Mouse (Mus musculus): ENCODE data around the gene Cbx8. TPM values are rescaled to one million over a fixed set of nuclear protein-coding genes. Genes with fewer than 3 reads are reported as not detected.

Cbx8 gene
- polyA plus RNA-seq, 1 experiment from 2014 or later = 3.3 TPM

DNA sequence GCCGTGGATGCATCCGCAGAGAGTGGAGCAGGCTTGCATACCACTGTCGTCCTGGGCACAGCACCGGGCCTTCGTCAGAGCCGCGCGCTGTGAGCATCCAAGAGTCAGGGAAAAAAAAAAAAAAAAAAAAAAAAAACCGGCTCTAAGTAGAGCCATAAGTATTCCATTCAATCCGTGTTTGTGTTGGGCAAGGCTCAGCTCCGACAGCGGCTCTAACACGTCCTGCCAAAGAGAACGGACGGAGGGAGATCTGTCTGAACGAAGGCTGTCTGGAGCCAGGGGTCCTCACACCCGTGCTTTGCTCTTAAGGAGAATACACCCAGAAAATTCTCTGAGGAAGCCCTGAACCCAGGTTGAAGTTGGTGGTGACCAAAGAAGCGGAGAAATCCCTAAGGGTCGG is 6.1 kb downstream of the Cbx8 start:
- Histone ChIP-seq H3K4me2 (peak overlapping the region; percentile 26), H3K9me3 (replicated peaks) (no peaks in the 10 kb centered on the region), H3K36me3 (peaks cover 9% of the 10 kb centered on the region), H3K4me1 (peaks cover 29% of the 10 kb centered on the region), H3K27ac (no peak overlapping the region), H3K4me3 (no peak overlapping the region), H3K9ac (no peak overlapping the region), H3K27me3 (replicated peaks) (peaks cover 79% of the 10 kb centered on the region)
- ATAC-seq = no peak
- WGBS (ENCODE audit: insufficient replicate concordance) = 7% methylated on average over 19 of the region's 19 CpGs

DNA sequence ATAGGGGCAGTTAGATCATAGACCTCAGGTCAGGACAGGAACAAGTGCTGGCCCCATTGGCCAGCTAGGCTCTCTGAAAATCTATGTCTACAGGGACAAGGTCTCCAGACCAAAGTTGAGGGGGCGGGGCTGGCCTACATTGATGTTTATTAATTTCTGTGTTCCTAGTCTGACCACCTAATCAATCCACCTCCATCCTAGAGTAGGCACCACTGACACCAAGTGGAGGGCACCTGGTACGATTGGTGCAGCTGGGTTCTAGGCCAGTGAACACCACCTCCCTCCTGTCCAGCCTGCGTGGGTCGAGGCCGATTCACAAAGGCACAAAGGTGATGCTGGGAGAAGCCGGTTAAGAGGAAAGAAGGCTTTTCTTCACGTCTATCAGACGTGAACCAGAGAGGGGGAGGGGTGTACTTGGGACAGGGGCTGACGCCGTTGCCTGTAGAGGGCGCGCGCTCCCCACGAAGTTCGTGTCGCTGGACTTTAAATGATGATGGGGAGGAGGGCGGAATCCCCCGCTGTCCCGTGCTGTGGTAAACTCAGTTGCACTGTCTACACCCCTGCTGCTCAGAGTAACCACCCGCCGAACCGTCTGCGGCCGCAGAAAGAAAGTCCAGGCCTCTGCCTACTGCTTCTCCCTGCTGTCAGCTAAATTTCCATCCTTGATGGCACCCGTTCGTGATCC is 6.8 kb downstream of the Cbx8 start:
- no peaks in the 10 kb centered on the region for H3K9me3 ChIP-seq (replicated peaks)
- ATAC-seq = 0 out of 2 replicates have a peak, but pooled peaks have one; percentile 16
- no peak overlapping the region for H3K4me3 ChIP-seq
- peaks cover 13% of the 10 kb centered on the region for H3K36me3 ChIP-seq
- no peak overlapping the region for H3K27ac ChIP-seq
- peak overlapping the region; percentile 26 for H3K4me2 ChIP-seq
- 1% methylated on average over 26 of the region's 26 CpGs for WGBS (ENCODE audit: insufficient replicate concordance)
- no peak overlapping the region for H3K9ac ChIP-seq
- H3K4me1 ChIP-seq = peaks cover 23% of the 10 kb centered on the region
- peaks cover 73% of the 10 kb centered on the region for H3K27me3 ChIP-seq (replicated peaks)

DNA sequence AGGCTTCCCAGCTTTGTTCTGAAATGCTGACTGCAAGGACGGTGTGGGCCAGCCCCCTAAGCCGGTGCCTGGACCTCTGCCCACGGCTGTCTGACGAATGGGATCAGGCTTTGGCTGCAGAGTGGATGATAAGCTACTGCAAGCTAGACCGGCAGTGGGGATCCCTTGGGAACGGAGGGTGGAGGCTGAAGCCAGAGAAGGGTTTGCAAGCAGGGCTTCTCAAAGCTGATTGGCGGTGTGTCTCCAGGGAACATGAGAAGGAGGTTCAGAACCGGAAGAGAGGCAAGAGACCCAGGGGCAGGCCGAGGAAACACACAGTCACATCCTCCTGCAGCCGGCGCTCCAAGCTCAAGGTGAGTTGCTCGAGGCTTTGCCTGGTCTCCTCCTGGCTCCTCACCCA is 14.6 kb downstream of the Cbx8 start:
- Histone ChIP-seq H3K27ac (no peak overlapping the region), H3K27me3 (replicated peaks) (peaks cover 52% of the 10 kb centered on the region), H3K4me3 (no peak overlapping the region), H3K4me2 (no peak overlapping the region), H3K9me3 (replicated peaks) (no peaks in the 10 kb centered on the region), H3K4me1 (peaks cover 25% of the 10 kb centered on the region), H3K36me3 (peaks cover 33% of the 10 kb centered on the region), H3K9ac (no peak overlapping the region)
- 61% methylated on average over 12 of the region's 12 CpGs for WGBS (ENCODE audit: insufficient replicate concordance)
- ATAC-seq = no peak

DNA sequence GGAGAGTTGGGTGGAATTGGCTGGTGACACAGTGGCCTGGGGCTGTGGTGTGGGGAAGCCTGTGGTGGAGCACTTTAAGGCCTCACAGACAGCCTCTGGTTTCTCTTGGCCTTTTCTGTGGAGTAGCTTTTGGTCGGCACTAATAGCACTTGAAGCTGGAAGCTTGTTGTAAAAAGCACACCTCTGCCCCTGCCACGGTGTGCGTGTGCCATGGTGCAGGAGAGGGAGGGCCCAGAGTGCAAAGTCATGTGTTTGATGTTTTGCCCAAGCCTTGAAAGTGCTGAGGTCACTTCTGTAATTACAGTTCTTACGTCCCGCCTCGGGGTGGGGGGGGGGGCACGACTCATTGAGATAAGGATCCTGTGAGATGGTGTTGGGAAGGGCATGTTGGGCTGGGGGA is 16.5 kb downstream of the Cbx8 start:
- peaks cover 72% of the 10 kb centered on the region for H3K27me3 ChIP-seq (replicated peaks)
- peak overlapping the region; percentile 68 for H3K4me3 ChIP-seq
- 0 out of 2 replicates have a peak overlapping the region, but pooled peaks have one; percentile 67 for H3K9ac ChIP-seq
- peaks cover 20% of the 10 kb centered on the region for H3K4me1 ChIP-seq
- peaks cover 28% of the 10 kb centered on the region for H3K36me3 ChIP-seq
- no peak overlapping the region for H3K27ac ChIP-seq
- no peaks in the 10 kb centered on the region for H3K9me3 ChIP-seq (replicated peaks)
- peak overlapping the region; percentile 84 for H3K4me2 ChIP-seq
- WGBS (ENCODE audit: insufficient replicate concordance) = 19% methylated on average over 7 of the region's 7 CpGs
- no peak for ATAC-seq

DNA sequence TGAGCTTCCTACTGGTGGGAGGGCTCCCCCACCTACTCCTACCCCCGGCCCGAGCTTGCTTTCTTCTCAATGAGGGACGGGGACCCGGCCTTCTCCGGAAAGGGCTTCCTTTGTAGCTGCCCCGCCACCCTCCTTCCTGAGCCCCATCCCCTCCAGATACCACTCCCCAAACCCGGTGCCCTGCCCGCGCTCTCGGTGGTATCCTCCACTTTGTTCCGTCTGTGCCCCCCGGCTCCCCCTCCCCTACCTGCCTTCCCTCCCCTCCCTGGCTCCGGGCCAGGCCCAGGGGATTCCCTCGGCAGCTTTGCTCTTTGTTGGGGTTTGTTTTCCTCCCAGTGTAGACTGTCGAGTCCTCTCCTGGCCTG is 17.2 kb downstream of the Cbx8 start:
- WGBS (ENCODE audit: insufficient replicate concordance) = 6% methylated on average over 15 of the region's 15 CpGs
- H3K4me3 ChIP-seq = peak overlapping the region; percentile 68
- ATAC-seq = no peak
- peaks cover 22% of the 10 kb centered on the region for H3K36me3 ChIP-seq
- peak overlapping the region; percentile 67 for H3K9ac ChIP-seq
- H3K27me3 ChIP-seq (replicated peaks) = peaks cover 78% of the 10 kb centered on the region
- H3K4me1 ChIP-seq = peaks cover 20% of the 10 kb centered on the region
- peak overlapping the region; percentile 84 for H3K4me2 ChIP-seq
- H3K27ac ChIP-seq = peak overlapping the region; percentile 59; the same call in 1 of the 2 replicates
- H3K9me3 ChIP-seq (replicated peaks) = no peaks in the 10 kb centered on the region

DNA sequence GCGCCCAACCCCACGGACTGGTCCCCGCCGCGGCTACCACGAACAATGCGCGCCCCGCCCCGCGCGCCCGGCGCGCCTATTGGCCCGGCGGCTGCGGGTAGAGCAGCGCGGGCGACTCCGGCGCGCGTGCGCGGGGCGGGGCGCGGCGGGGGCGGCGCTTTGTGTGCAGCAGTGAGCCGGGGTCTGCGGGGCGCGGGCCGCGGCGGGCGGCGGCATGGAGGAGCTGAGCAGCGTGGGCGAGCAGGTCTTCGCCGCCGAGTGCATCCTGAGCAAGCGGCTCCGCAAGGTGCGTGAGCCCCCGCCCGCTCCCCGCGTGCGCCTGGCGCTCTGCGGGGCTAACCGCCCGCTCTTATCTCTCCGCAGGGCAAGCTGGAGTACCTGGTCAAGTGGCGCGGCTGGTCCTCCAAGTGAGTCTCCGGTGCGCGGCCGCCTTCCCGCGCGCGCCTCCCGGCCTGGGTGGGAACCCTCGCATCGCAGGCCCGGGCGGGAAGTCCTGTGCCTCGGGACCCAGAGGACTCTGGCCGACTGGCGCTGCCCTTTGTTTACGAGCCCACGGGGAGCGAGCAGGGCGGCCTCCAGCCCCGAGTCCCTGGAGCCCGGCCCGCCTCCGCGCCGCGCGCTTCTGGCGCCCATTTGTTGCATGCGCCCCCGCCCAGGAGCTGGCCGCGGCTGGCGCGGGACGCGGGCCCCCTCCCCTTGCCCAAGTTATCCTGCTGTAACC is 17.7 kb downstream of the Cbx8 start, which contains the start of gene Cbx2:
Cbx2 (plus strand) TSS at position 68 of the 721 bp plus-strand sequence.
- peak; percentile 76 for ATAC-seq
- peak within 1 kb of the TSS; percentile 59 for H3K27ac ChIP-seq
- peak within 1 kb of the TSS; percentile 84 for H3K4me2 ChIP-seq
- peaks cover 16% of the 10 kb centered on the region for H3K36me3 ChIP-seq
- under 1% methylated on average over 99 of the region's 99 CpGs for WGBS (ENCODE audit: insufficient replicate concordance)
- peak within 1 kb of the TSS; percentile 68 for H3K4me3 ChIP-seq
- no peaks in the 10 kb centered on the region for H3K9me3 ChIP-seq (replicated peaks)
- peaks cover 83% of the 10 kb centered on the region for H3K27me3 ChIP-seq (replicated peaks)
- H3K9ac ChIP-seq = peak within 1 kb of the TSS; percentile 67
- H3K4me1 ChIP-seq = peaks cover 20% of the 10 kb centered on the region

DNA sequence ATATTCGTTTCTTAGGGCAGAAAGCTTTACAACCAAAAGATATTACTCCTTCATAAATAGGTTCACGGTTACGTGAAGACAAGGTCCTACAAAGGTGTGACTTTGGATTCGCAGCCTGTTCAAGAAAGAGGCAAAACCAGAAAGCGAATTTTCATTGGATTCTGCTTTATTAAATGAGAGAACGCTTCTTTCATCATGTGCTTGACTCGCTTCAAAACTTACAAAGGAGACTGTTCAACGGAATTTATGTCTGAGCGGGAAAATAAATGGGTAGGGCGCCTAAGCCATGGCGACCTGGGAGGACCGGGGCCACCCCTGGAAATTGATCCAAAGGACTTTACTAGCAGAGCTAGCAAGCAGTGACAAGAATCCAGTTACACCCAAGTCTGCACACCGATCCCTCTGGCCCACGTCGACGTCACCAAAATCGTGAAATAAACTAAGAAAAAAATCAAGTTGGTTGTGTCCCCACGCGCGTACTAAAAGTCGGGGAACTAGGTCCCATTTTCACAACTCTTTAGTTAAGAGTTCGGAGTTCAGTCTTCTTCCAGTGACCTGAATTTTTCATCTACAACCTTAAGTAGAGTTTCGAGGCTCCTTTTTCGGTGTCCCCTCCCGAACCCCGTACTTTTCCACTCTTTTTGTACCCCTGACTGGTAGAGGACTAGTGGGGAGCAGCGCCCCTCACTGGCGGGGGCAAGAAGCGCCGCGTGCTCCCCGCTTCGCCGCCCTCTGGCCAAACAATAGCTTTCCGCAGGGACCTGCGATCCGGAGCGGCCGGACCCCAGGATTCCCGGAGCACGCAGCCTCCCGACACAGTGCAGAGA is 18.5 kb downstream of the Cbx8 start:
- H3K4me3 ChIP-seq = peak overlapping the region; percentile 68
- H3K4me1 ChIP-seq = peaks cover 20% of the 10 kb centered on the region
- H3K9ac ChIP-seq = peak overlapping the region; percentile 67; the same call in 1 of the 2 replicates
- ATAC-seq = no peak
- WGBS (ENCODE audit: insufficient replicate concordance) = 6% methylated on average over 42 of the region's 42 CpGs
- peaks cover 90% of the 10 kb centered on the region for H3K27me3 ChIP-seq (replicated peaks)
- peaks cover 9% of the 10 kb centered on the region for H3K36me3 ChIP-seq
- H3K27ac ChIP-seq = no peak overlapping the region
- peak overlapping the region; percentile 84 for H3K4me2 ChIP-seq
- H3K9me3 ChIP-seq (replicated peaks) = no peaks in the 10 kb centered on the region

DNA sequence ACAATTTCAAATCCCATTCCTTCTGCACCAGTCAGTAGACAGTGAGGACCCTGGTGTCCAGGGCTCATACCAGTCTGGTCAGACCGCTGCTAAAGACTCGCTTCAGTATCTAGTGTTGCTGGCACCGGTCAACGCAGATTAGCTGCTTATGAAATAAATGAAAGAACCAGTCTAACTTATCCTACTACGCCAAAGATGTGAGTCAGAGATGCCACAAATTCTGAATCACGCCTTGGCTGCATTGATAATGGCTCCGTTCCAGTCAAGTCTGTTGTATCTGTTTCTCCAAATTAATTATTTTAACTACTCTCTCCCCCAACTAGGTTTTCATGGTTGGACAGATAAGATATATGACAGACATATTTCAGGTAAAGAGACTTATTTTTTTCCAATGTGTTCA is 19.6 kb downstream of the Cbx8 start:
- Histone ChIP-seq H3K4me3 (no peak overlapping the region), H3K9me3 (replicated peaks) (no peaks in the 10 kb centered on the region)
- ATAC-seq = no peak

DNA sequence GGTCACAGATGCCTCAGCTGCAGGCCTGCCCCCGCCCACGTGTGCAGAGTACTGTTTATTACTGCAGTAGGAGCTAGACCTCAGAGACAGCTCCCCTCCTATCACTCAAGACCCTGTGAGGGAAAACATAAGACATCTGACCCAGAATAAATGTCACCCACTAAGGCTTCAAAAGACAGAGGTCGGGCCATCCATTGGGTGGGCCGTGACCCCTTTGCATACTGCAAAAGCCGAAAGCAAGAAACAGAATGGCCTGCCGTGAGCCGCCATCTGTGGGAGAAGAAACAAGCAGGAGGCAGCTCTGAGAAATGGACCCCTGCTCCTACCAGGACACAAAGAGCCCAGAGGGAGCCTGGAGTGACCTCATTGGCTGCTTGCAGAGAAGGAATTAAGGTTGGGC is 23.3 kb downstream of the Cbx8 start:
- 73% methylated on average over 7 of the region's 7 CpGs for WGBS (ENCODE audit: insufficient replicate concordance)
- H3K9me3 ChIP-seq (replicated peaks) = no peaks in the 10 kb centered on the region
- H3K36me3 ChIP-seq = no peaks in the 10 kb centered on the region
- H3K4me1 ChIP-seq = no peaks in the 10 kb centered on the region
- no peak overlapping the region for H3K27ac ChIP-seq
- no peak overlapping the region for H3K4me2 ChIP-seq
- H3K4me3 ChIP-seq = no peak overlapping the region
- H3K27me3 ChIP-seq (replicated peaks) = peaks cover 71% of the 10 kb centered on the region
- no peak for ATAC-seq
- no peak overlapping the region for H3K9ac ChIP-seq

More for the DNA sequence above, 19.6 kb downstream of the Cbx8 start:
- no peak overlapping the region for H3K4me2 ChIP-seq
- H3K36me3 ChIP-seq = no peaks in the 10 kb centered on the region
- H3K27ac ChIP-seq = no peak overlapping the region
- H3K4me1 ChIP-seq = peaks cover 20% of the 10 kb centered on the region
- 69% methylated on average over 7 of the region's 7 CpGs for WGBS (ENCODE audit: insufficient replicate concordance)
- peaks cover 96% of the 10 kb centered on the region for H3K27me3 ChIP-seq (replicated peaks)
- H3K9ac ChIP-seq = no peak overlapping the region

DNA sequence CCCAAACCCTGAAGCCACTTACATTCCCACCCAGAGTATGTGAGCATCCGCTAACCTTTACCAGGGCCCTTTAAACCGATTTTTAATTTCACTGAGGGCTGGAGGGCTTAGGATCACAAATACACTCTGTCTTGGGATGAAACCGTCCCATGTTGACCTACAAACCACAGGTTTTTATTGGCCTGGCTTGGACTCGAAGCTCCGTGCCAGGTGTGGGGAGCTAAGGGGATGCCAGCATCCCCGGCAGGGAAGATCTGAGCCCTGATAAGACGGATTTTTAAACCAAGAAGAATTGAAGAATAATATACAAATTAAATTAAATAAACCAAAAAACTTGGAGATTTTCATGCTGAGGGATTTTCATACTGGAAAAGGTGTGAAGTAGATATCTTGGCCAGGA is 26.3 kb downstream of the Cbx8 start:
- Histone ChIP-seq H3K4me2 (no peak overlapping the region), H3K27me3 (replicated peaks) (peaks cover 41% of the 10 kb centered on the region), H3K36me3 (no peaks in the 10 kb centered on the region), H3K27ac (no peak overlapping the region), H3K4me1 (no peaks in the 10 kb centered on the region), H3K9ac (no peak overlapping the region), H3K9me3 (replicated peaks) (no peaks in the 10 kb centered on the region), H3K4me3 (no peak overlapping the region)
- 63% methylated on average over 7 of the region's 7 CpGs for WGBS (ENCODE audit: insufficient replicate concordance)
- ATAC-seq = no peak

DNA sequence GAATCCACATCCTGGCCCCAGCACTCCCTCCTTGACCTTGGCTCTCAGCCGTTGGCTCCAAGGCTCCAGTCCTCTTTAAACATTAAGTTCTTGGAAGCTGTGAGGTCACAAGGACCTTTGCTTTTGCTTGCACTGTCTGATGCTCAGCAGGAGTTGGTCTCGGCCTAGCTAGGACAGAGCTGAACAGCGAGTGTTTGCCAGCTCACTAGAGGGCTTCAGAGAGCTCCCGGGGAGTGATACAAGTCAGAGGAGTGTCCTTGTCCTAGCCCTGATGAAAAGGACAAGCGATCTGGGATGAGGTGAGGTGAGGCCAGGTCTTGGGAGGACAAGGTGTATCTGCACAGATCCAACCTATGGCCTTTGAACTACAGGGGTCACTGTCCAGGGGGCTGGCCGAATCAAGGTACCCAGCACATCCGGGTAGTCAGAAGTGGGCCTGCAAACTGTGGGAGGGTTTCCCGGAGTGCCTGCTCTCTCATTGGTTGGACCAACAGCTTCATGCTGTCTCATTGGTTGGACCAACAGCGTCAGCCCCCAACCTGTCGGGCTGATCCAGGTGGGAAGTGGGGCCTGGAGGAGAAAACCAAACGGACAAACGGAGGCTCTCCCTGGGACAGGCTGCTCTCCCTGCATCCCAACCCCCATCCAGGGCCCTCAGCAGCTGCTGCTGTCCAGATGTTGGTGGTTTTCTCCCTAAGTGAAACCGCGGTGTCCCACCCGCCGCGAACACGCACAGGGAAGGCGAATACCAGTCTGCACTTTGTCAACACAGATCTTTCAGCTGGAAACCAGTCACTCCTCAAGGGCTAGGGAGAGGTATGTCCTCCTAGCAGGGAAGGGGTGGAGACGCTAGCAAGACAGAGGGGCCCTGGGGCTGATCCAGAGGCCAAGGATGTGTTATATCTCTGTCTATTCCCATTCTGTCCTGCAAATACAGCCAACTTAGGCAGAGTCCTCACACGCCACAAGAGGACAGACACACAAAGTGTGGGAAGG is 33.0 kb downstream of the Cbx8 start:
- Histone ChIP-seq H3K4me1 (0 out of 2 replicates have a peak, but pooled peaks cover 9% of the 10 kb centered on the region), H3K9ac (no peak overlapping the region), H3K27me3 (replicated peaks) (peaks cover 22% of the 10 kb centered on the region), H3K27ac (no peak overlapping the region), H3K9me3 (replicated peaks) (no peaks in the 10 kb centered on the region), H3K4me2 (peak overlapping the region; percentile 51), H3K4me3 (peak overlapping the region; percentile 35), H3K36me3 (no peaks in the 10 kb centered on the region)
- 27% methylated on average over 21 of the region's 21 CpGs for WGBS (ENCODE audit: insufficient replicate concordance)
- ATAC-seq = peak; percentile 61

Measured in liver, embryonic 12.5 days (tissue).